Mouse (Mus musculus) olfactory bulb, adult 2 months (tissue): ENCODE data around the gene Ubap1.

Source experiments
- CTCF ChIP-seq: fragments of 200-500 bp; IDR thresholded peaks from 2 replicates; pipeline ENCODE4 v1.5.1; 2012; ENCODE audit warnings: low read depth, mild to moderate bottlenecking, low read length, moderate library complexity; ENCODE audit not compliant: insufficient read depth
- POLR2A ChIP-seq: fragments of 200-500 bp; IDR thresholded peaks from 2 replicates; pipeline ENCODE4 v1.6.1; 2012; ENCODE audit warnings: mild to moderate bottlenecking, low read depth, low read length, moderate library complexity; ENCODE audit not compliant: insufficient read depth

DNA sequence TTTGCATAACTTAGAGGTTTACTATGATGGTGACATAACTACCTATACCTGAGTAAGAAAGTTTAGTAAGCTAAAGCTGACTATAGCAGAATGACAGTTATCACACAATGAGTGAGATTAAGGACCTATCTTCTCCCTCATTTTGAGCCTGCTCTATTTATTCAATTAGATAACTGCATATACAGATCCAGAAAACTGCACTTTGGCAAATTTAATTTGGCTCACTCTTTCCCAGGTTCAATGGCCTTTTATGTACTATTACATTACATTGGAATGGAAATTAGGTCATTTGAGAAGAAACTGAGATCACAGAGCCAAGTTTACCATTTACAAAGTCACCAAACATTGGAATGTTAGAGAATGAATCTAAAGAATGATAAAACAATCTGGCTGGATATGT, 68.2 kb downstream of the Ubap1 start:
- no peak for TF ChIP-seq CTCF
- no peak for TF ChIP-seq POLR2A
